Mouse (Mus musculus) c-Kit-positive CD71-positive TER-119-positive erythroid progenitor cells, embryonic 14.5 days (primary cell): ENCODE results near the gene Mfsd4a.

Experiments used
- DNase-seq: peaks from one replicate; pipeline ENCODE4 v3.0.0-alpha.2; 2013; ENCODE audit warnings: low spot score

The Mfsd4a gene

GRCm38 (mm10) chr1:132016691-132017090, 51.2 kb downstream of the Mfsd4a start:
- DNase-seq = no peak

GRCm38 (mm10) chr1:132014800-132015199, 53.1 kb downstream of the Mfsd4a start:
- DNase-seq = no peak

GRCm38 (mm10) chr1:132012861-132013260, 55.0 kb downstream of the Mfsd4a start:
- DNase-seq = no peak

GRCm38 (mm10) chr1:132011785-132012184, 56.1 kb downstream of the Mfsd4a start:
- no peak for DNase-seq

- DNase-seq = no peak
Observed at GRCm38 (mm10) chr1:132010632-132011501, 57.0 kb downstream of the Mfsd4a start.

DNA sequence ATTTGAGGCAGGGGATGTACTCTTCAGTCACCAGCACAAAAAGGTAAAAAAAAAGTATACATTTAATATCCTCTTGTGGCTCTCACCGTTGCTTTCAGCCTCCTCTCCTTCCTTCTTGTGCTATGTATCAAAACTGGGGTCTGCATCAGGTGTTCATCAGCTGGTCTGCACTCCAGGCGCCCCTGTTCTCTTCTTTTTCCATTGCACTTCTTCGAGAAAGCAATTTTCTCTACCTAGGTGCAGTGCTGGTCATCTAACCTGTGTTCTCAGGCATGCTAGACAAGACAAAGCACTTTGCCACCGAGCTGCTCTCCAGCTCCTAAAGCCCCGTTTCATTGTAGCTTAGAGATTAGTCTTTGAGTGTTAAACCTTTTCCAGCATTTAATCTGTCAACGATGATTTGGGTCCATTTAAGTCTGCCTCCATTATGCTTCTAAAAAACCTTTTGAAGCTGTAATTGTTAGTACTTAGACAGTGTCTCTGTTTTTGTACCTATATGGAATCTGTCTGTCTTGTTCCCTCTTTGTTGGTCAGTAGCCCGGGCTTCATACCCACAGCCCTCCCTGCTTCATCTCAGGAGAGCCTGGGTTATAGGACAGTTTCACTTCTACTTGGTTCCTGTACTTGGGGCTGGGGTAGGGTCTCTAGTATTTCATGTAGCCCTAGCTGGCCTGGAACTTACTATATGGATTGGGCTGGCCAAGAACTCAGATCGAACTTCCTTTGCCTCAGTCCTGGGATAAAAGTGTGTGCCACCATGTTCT, 58.8 kb downstream of the Mfsd4a start:
- DNase-seq = peak; percentile 28

DNA sequence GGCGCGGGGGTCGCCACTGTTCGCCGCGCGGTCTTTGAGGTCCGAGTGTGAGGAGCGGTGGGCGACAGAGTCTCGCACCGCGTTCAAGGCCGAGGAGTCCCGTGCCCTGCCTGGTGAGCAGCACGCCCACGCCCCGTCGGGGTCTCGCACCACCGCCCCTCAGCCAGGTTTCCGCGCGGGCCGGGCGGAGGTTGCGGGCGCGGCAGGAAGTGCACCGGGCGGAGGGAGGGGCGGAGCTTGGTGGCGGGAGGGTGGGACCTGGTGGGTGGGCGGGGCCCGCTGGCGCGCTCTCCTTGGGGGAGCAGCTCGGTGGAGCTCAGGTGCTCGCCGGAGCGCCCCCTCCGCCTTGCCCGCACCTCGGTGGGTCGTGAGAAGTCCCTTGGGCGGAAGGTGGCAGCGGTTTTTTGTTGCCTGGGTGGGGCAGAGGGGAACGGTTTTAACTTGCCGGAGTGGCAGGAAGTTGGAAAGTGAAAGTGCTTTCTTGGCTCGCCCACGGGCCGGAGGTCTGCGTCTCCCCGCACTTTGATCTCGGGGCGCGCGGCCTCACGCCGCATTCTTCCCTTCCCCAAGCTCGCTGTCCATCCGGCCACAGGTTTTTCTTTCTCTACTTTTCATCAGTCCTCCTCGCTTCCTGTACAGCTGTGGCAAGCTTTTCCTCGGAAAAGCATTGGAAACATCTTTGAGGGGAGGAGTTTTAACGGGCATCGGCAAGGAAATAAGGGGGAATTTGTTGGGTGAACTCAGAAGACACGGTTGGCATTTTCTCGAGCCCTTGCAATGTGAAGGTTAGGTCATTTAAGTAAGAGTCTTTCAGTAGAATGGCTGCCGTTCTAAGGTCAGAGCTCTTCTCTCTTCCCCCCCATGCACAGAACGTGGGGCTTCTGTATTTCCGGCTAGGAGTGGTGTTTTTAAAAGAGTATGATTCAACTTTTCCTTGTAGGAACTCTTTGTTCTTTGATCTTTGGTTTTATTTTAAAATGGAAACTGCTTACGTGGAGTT, 59.7 kb downstream of the Mfsd4a start:
- DNase-seq = peak; percentile 80

DNA sequence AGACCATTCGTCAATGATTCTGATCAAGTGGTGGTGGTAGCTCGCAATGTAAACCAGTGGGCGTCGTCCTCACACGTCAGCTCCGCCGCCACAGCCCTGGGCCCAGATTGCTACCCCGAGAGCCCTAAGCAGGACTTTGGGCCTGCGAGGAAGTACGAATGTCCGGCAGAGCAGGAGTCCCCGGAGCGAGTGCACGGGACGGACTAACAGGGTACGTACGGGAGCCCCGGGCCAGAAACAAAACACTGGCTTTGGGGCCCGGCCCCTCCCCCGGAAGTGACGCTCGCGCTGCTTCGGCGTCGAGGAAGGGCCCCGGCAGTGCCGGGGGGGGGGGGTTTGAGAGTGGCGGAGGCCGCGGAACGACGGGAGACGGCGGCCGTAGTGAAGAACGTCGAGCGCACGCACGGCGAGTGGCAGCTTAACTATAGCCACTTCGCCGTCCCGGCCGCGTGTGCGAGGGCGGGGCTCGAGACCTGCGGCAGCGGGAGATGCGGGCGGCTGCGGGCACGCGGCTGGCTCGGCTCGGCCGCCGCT, 60.5 kb downstream of the Mfsd4a start, which contains the start of gene Elk4:
TSS of gene Elk4 (plus strand) at position 326 of the 534 bp plus-strand sequence.
- peak; percentile 82 for DNase-seq

DNA sequence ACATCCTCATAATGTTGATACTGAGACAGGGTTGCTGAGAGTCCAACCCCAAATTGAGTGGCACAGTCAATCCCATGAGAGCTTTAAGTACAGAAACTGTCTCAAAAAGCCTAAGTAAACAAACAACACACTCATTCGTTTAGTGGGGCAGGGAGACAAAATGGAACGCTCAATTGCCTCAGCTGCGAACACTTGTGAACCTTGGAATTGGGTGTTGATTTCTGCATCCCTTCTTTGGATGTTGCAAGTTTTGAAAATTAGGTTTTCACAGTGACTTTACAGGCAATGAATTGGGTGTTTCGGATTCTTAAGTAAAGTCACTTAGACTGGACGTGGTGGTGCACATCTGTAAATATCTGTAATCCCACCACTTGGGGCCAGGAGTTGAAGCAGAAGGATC, 61.1 kb downstream of the Mfsd4a start:
- DNase-seq = no peak

GRCm38 (mm10) chr1:132006046-132006445, 61.8 kb downstream of the Mfsd4a start:
- DNase-seq = no peak

- DNase-seq = no peak
Observed at GRCm38 (mm10) chr1:132005466-132005865, 62.4 kb downstream of the Mfsd4a start.

DNA sequence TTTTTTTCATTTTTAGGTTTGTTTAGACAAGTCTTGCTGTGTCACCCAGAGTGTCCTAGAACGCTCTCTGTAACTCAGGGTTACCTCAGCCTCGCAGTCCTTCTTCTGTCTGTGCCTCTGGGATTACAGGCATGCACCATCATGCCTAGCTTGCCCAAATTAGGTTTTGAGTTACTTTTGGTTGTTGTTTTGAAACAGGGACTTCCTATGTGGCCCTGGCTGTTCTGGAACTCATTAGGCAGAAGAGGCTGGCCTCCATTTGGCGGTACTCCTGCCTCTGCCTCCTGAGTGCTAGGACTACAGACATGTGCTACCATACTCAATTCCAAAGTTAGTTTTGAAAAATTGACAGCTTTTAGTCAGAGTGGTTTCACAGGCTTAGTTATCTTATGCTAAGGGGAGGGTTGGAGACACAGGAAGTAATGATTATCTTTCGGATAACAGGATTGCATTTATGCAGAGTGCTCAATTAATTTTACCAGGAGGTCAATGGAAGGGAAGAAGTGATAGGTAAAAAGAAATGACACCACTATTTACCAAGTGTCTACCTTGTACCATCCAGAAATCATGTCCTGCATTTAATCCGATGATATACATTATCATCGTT, 63.2 kb downstream of the Mfsd4a start:
- DNase-seq = no peak

- DNase-seq = no peak
Observed at GRCm38 (mm10) chr1:132003817-132004216, 64.0 kb downstream of the Mfsd4a start.

DNA sequence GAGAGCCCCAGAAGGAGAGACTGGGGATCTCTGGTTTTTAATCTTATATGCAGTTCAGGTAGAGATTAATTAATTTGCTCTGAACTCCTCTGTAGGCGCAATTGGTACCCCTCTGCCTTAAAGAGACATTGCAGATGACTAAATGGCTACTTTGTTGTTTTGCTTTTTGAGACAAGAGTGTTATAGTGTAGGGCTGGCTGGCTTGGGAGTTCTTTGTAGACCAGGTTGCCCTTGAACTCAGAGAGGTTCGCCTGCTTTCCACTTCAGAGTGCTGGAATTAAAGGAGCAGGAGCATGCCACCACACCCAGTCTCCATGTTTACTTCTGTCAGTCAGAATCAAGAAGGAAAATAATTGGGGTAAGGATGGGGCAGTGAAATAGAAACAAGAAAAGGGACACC, 64.8 kb downstream of the Mfsd4a start:
- no peak for DNase-seq

- DNase-seq = no peak
Observed at GRCm38 (mm10) chr1:132001880-132002330, 66.0 kb downstream of the Mfsd4a start.

DNA sequence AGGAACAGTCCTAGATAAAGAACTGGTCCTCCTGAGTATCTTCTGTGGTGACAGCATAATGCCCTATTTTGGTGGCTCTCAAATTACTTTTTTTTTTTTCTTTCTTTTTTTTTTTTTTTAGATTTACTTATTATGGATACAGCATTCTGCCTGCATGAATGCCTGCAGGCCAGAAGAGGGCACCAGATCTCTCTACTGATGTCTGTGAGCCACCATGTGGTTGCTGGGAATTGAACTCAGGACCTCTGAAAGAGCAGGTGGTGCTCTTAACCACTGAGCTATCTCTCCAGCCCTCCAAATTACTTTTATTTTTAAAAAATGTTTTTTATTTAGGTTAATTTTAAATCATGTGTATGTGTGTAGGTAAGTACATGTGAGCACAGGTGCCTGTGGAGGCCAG, 67.4 kb downstream of the Mfsd4a start:
- no peak for DNase-seq

- DNase-seq = no peak
Observed at GRCm38 (mm10) chr1:131995062-131995461, 72.8 kb downstream of the Mfsd4a start.

DNA sequence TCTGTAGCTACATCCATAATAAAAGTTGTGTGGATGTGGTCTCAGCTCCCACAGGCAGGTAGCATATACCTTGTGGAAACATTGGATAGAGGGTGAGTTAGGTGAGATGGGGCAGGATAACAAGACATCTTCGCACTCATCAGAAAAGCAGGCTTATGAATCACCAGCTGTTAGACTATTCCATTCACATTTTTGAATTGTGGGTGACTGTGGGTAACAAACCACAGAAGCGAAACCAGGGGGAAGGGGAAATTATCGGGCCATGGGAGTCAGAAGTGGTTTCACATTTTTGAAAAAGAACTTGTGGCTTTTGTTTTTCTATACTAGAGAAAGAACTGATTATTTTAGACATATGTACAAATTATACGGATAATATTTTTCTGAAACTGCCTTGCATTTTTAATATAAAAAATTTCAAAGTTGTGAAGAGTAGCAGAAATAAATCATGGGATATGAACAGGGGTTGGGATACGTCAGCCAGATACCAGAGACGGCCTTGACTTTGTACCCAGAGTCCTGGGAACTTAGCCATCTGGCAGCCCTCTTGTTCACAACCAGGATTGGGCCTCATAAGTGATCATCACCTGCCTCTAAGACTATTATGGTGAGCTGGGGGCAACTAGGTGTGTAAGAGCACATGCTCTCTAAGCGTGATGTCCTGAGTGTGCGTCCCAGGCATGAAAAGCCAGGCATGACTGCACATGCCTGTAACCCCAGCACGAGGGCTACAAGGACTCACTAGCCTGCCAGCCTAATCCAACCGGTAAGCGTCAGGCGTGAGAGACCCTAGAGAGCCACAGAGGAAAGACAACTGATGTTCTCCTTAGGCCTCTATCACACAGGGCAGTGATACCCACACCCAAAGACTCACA, 74.5 kb downstream of the Mfsd4a start:
- no peak for DNase-seq

DNA sequence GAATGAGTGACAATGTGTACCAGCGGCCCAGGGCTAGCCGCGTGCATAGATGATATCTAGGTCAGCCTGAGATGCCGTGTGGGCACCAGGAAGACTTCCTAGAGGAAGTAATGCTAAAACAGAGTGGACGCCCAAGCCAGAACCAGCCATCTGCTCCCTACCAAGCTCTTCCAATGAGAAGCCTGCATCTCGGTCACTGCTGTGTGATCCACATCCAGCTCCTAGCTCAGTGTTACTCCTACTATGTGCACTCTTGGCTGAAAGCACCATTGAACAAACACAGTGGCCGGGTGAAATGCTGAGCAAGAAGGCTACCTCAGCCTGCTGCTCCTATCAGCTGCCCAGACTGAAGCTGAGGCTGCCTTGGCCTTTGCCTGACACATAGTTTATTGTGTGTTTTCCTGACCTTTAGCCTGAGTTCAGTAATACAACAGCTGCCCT, 75.3 kb downstream of the Mfsd4a start:
- no peak for DNase-seq
